Mouse (Mus musculus): ENCODE measurements at regions not wholly inside any gene's neighbourhood (a gene's known extent, or its start where the extent isn't known, plus 50 kb on each side); places are given as distances from the start of the nearest gene placed in this dataset.

- TF ChIP-seq TAL1 (IDR thresholded peaks at IDR 0.05; ENCODE audit: low read length) (no peak), USF1 (IDR thresholded peaks at IDR 0.05; ENCODE audit: low read depth, low read length) (no peak), RCOR1 (IDR thresholded peaks at IDR 0.05; ENCODE audit: low read depth, low read length) (no peak), CHD2 (IDR thresholded peaks at IDR 0.05; ENCODE audit: low read length) (no peak), CTCF (IDR thresholded peaks at IDR 0.05 in 2 of 3, conservative IDR thresholded peaks at IDR 0.05 in 1 of 3; ENCODE audit: control insufficient read depth in 1 of 3, insufficient read depth in 1 of 3, low read depth in 2 of 3, low read length in 3 of 3, poor library complexity in 1 of 3, severe bottlenecking in 1 of 3) (no peak), POLR2A (IDR thresholded peaks at IDR 0.05; ENCODE audit: control insufficient read depth in 1 of 2, insufficient read depth in 1 of 2, low read depth in 1 of 2, low read length in 2 of 2, poor library complexity in 1 of 2) (no peak), MYC (IDR thresholded peaks at IDR 0.05; ENCODE audit: low read depth, low read length) (no peak), EP300 (IDR thresholded peaks at IDR 0.05; ENCODE audit: low read depth in 1 of 2, low read length in 2 of 2) (no peak)
Observed at GRCm38 (mm10) chr2:11967001-11967400, 189.3 kb downstream of the Ankrd16 start.
